Mouse (Mus musculus) intestine, embryonic 15.5 days (tissue): ENCODE results near the gene Ism2. TPM values are rescaled to one million over a fixed set of nuclear protein-coding genes. Genes with fewer than 3 reads are reported as not detected.
"Not testable (repeated sequence)": the region's sequence is repeated elsewhere in the genome, so short reads cannot be mapped to it uniquely, and the experiment has no call there.

Experiments
- ATAC-seq: fragments of 200-750 bp; cut with Nextera tagmentation; 2 replicates; pipeline ENCODE4 v1.8.0; 2017; ENCODE audit warnings: moderate TSS enrichment, moderate library complexity
- H3K27ac ChIP-seq: fragments of 300-500 bp; sonication (generic); 2 replicates; pipeline ENCODE4 v1.5.1; 2015; ENCODE audit warnings: mild to moderate bottlenecking, inconsistent platforms
- H3K27me3 ChIP-seq: fragments of 300-500 bp; sonication (generic); replicated peaks from 2 replicates; pipeline ENCODE4 v1.6.1; 2015; ENCODE audit warnings: inconsistent platforms
- H3K36me3 ChIP-seq: fragments of 300-500 bp; sonication (generic); 2 replicates; pipeline ENCODE4 v1.6.1; 2015; ENCODE audit warnings: inconsistent platforms
- H3K4me1 ChIP-seq: fragments of 300-500 bp; sonication (generic); replicated peaks from 2 replicates; pipeline ENCODE4 v1.6.1; 2015; ENCODE audit warnings: inconsistent platforms
- H3K4me2 ChIP-seq: fragments of 300-500 bp; sonication (generic); replicated peaks from 2 replicates; pipeline ENCODE4 v1.6.1; 2015; ENCODE audit warnings: mild to moderate bottlenecking, inconsistent platforms
- H3K4me3 ChIP-seq: fragments of 300-500 bp; sonication (generic); replicated peaks from 2 replicates; pipeline ENCODE4 v1.5.1; 2015; ENCODE audit warnings: inconsistent platforms
- H3K9ac ChIP-seq: fragments of 300-500 bp; sonication (generic); 2 replicates; pipeline ENCODE4 v1.6.1; 2015; ENCODE audit warnings: inconsistent platforms
- H3K9me3 ChIP-seq: fragments of 300-500 bp; sonication (generic); 2 replicates; pipeline ENCODE4 v1.6.1; 2016; ENCODE audit warnings: inconsistent platforms
- WGBS: fragments of 180-500 bp; shearing (Covaris S2); methylation state at CpG from one replicate; pipeline ENCODE4 v1.1.7; 2015; 5-methylcytosine and 5-hydroxymethylcytosine counted together
- polyA plus RNA-seq: library from polyadenylated mRNA; unstranded; fragments of >200 nt; fragmentation: Nextera tagmentation; extraction: Ambion mirVana; gene quantifications from 2 replicates; pipeline ENCODE4 v1.2.1, GENCODE M21; 2015

Gene Ism2
- polyA plus RNA-seq, 1 experiment from 2014 or later = 0.55 TPM

DNA sequence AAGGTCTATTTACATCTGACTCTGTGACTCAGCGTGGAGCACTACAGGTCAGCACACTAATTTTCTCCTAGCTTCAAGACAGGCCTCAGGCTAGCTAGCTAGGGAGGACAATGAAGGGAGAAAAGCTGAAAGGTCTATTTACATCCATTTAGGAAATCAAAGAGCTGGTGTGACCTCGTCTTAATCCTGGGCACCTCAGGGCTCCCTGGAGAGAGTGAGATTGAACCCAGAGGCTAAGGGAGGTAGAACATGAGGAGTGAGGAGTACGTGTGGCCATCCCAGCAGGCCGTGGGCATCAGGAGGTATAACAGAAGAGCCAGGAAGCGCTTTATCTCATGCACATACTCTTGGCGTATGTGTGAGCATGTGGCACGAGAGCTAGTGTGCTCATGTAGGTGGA, 15.8 kb downstream of the Ism2 start:
- 70% methylated on average over 7 of the region's 7 CpGs for WGBS
- no peak overlapping the region for H3K4me3 ChIP-seq
- H3K27ac ChIP-seq = no peak overlapping the region
- H3K27me3 ChIP-seq = no peaks in the 10 kb centered on the region
- peaks cover 10% of the 10 kb centered on the region for H3K4me1 ChIP-seq
- ATAC-seq = no peak
- no peaks in the 10 kb centered on the region for H3K9me3 ChIP-seq
- H3K36me3 ChIP-seq = no peaks in the 10 kb centered on the region
- no peak overlapping the region for H3K4me2 ChIP-seq
- H3K9ac ChIP-seq = no peak overlapping the region

DNA sequence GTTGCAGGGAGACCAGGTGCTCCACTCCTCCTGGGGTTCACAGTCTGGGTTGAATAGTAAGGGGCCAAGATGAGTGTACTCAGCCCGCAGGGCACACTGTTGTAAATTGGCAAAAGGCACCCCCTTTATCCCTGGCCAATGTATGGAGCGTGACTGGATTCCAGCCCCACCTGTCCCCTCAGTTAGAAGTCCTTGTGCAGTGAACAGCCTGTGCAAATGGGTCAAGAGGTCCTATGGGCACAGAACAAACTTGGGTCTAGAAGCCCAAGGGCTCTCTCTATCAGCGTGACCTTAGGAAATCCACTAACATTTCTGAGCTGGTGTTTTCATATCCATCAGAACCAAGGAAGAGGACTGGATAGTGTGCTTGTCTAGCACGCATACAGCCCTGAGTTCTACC, 16.8 kb downstream of the Ism2 start:
- Histone ChIP-seq H3K9me3 (no peaks in the 10 kb centered on the region), H3K36me3 (no peaks in the 10 kb centered on the region), H3K27ac (no peak overlapping the region), H3K9ac (no peak overlapping the region), H3K27me3 (no peaks in the 10 kb centered on the region), H3K4me2 (no peak overlapping the region), H3K4me1 (peaks cover 17% of the 10 kb centered on the region), H3K4me3 (no peak overlapping the region)
- 92% methylated on average over 4 of the region's 4 CpGs for WGBS
- ATAC-seq = no peak

- Histone ChIP-seq H3K27ac (no peak overlapping the region), H3K27me3 (no peaks in the 10 kb centered on the region), H3K4me3 (no peak overlapping the region), H3K4me1 (peaks cover 17% of the 10 kb centered on the region), H3K9ac (no peak overlapping the region), H3K9me3 (no peaks in the 10 kb centered on the region), H3K4me2 (no peak overlapping the region), H3K36me3 (no peaks in the 10 kb centered on the region)
- no peak for ATAC-seq
- WGBS = 61% methylated on average over 1 of the region's 1 CpGs
Measured at GRCm38 (mm10) chr12:87281766-87282165, 17.7 kb downstream of the Ism2 start.

DNA sequence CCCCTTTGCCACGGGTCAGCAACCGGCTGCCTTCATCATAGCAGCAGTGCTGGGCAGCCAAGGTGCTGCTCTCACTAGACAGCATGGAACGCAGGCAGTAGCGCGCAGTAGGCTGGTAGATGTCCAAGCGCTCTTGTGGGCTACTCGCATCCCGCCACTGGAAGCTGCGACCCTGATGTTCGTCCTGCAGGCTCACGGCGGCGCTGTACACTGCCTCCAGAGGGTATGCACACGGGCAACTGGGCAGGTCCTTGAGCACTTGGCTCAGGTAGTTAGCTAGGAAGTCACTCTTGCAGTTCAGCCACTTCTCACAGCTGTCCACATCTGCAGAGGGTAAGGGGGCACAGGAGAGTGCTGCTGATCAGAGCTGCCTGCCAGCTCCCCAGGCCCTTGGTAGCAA, 19.6 kb downstream of the Ism2 start:
- Histone ChIP-seq H3K9ac (no peak overlapping the region), H3K4me2 (0 out of 2 replicates have a peak overlapping the region, but pooled peaks have one; percentile 2), H3K4me1 (peaks cover 17% of the 10 kb centered on the region), H3K9me3 (no peaks in the 10 kb centered on the region), H3K4me3 (no peak overlapping the region), H3K27ac (no peak overlapping the region), H3K36me3 (peaks cover 2% of the 10 kb centered on the region; the same call in 1 of the 2 replicates), H3K27me3 (no peaks in the 10 kb centered on the region)
- WGBS = 51% methylated on average over 14 of the region's 14 CpGs
- peak; percentile 23; the same call in 1 of the 2 replicates for ATAC-seq

GRCm38 (mm10) chr12:87279350-87279749, 20.2 kb downstream of the Ism2 start:
- H3K27me3 ChIP-seq = no peaks in the 10 kb centered on the region

DNA sequence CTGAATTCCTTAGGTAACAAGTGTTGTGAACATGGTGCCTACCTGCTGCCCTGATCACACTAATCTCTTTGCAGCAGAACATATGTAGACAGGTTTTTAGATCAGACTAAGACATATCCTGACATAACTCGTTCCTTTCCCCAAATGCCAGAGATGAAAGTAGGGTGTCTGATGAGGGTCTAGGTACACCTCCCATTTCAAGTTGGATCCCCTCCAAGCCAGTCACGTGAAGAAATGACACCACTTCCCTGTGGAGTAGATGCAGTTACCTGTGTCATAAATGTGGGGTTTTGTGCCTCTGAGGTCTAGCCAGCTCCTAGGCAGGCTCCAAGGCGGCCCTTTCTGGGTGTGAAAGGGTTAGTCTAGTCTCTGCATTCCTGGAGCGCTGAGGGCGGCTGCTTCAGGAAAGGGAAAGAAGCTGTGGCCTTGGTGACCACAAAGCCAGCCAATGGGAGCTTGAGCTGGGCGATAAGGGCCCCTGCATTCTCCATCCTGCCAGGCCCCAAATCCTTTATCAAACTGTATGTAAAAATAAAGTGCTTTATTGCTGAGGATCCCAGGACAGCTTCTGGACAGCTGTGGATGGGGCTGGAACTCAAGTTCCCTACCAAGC, 21.3 kb downstream of the Ism2 start:
- Histone ChIP-seq H3K4me1 (peaks cover 17% of the 10 kb centered on the region), H3K36me3 (peaks cover 16% of the 10 kb centered on the region), H3K4me3 (no peak overlapping the region), H3K9me3 (no peaks in the 10 kb centered on the region), H3K27me3 (no peaks in the 10 kb centered on the region), H3K9ac (no peak overlapping the region), H3K27ac (no peak overlapping the region), H3K4me2 (peak overlapping the region; percentile 39)
- 11% methylated on average over 6 of the region's 6 CpGs for WGBS
- ATAC-seq = peak; percentile 76

More at GRCm38 (mm10) chr12:87279350-87279749, 20.2 kb downstream of the Ism2 start:
- H3K4me3 ChIP-seq = no peak overlapping the region
- H3K9ac ChIP-seq = no peak overlapping the region
- WGBS = 46% methylated on average over 3 of the region's 3 CpGs
- no peaks in the 10 kb centered on the region for H3K9me3 ChIP-seq
- peaks cover 17% of the 10 kb centered on the region for H3K4me1 ChIP-seq
- H3K4me2 ChIP-seq = 0 out of 2 replicates have a peak overlapping the region, but pooled peaks have one; percentile 2
- ATAC-seq = peak; percentile 73
- peaks cover 7% of the 10 kb centered on the region; the same call in 1 of the 2 replicates for H3K36me3 ChIP-seq
- H3K27ac ChIP-seq = no peak overlapping the region

- H3K4me3 ChIP-seq, H3K27me3 ChIP-seq, ATAC-seq, H3K4me2 ChIP-seq, H3K9ac ChIP-seq, H3K27ac ChIP-seq, H3K9me3 ChIP-seq: not testable (repeated sequence)
- 95% methylated on average over 4 of the region's 4 CpGs for WGBS
- peaks cover 17% of the 10 kb centered on the region for H3K4me1 ChIP-seq
- H3K36me3 ChIP-seq = peaks cover 26% of the 10 kb centered on the region
Measured at GRCm38 (mm10) chr12:87277251-87277650, 22.3 kb downstream of the Ism2 start.

DNA sequence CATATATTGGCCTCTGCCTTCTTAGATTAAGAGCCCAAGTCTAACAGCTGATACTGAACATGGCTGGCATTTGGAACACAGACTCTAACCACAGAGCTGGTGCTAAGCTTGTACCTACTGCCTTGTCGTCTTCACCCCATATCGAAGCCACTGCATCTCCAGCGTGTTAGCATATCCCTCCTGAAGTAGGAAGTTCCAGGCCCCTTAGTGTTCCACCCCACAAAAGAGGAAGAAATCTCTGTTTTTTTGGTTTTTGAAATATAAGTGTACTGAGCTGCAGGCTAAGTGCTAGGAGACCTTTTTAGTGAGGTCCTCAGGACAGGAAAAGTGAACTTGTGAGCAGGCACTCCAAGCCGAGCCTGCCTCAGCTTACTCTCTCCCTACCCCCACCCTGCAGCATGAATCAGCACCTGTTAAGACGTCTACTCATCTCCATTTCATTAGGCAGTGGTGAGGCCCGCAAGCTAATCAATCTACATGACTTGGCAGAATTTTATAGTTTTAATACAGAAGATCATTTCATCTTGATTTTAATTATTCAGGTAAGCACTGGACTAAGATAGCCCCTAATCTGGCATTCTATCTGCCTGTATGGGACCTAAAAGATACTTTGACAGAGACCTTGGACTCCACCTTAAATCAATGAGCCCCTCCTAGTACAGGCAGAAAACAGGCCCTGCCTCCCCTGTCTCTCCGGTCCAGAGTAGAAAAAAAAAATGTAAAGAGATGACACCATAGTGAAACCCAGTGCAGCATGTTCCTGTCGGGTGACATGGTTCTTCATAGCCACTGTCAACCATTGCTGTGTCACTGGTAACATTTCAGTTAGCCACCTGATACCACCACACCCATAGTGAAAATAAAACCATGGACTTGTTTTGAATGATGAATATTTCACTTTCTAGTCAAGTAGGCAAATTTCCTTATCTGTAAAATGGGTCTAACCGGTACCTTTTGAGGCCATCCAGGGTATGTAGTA, 24.4 kb downstream of the Ism2 start:
- no peak overlapping the region for H3K9ac ChIP-seq
- peaks cover 43% of the 10 kb centered on the region for H3K36me3 ChIP-seq
- WGBS = 82% methylated on average over 9 of the region's 9 CpGs

GRCm38 (mm10) chr12:87267682-87268081, 31.8 kb downstream of the Ism2 start:
- no peak overlapping the region for H3K9ac ChIP-seq
- H3K27me3 ChIP-seq = no peaks in the 10 kb centered on the region
- 22% methylated on average over 4 of the region's 4 CpGs for WGBS
- H3K4me3 ChIP-seq = peak overlapping the region; percentile 91
- peaks cover 9% of the 10 kb centered on the region for H3K4me1 ChIP-seq
- H3K4me2 ChIP-seq = peak overlapping the region; percentile 82
- H3K36me3 ChIP-seq = peaks cover 31% of the 10 kb centered on the region
- no peak for ATAC-seq
- no peaks in the 10 kb centered on the region for H3K9me3 ChIP-seq
- H3K27ac ChIP-seq = no peak overlapping the region

More for the DNA sequence above, 24.4 kb downstream of the Ism2 start:
- Histone ChIP-seq H3K27ac (no peak overlapping the region), H3K9me3 (no peaks in the 10 kb centered on the region), H3K4me3 (no peak overlapping the region), H3K4me1 (peaks cover 17% of the 10 kb centered on the region), H3K4me2 (no peak overlapping the region), H3K27me3 (no peaks in the 10 kb centered on the region)
- ATAC-seq = no peak

GRCm38 (mm10) chr12:87266827-87267603, 32.5 kb downstream of the Ism2 start:
- WGBS = under 1% methylated on average over 31 of the region's 31 CpGs
- H3K4me3 ChIP-seq = peak overlapping the region; percentile 91
- peak overlapping the region; percentile 92 for H3K27ac ChIP-seq
- H3K4me1 ChIP-seq = peaks cover 9% of the 10 kb centered on the region
- H3K4me2 ChIP-seq = peak overlapping the region; percentile 82
- peak overlapping the region; percentile 90 for H3K9ac ChIP-seq
- H3K9me3 ChIP-seq = no peaks in the 10 kb centered on the region
- peak; percentile 68 for ATAC-seq
- no peaks in the 10 kb centered on the region for H3K27me3 ChIP-seq
- H3K36me3 ChIP-seq = peaks cover 25% of the 10 kb centered on the region

DNA sequence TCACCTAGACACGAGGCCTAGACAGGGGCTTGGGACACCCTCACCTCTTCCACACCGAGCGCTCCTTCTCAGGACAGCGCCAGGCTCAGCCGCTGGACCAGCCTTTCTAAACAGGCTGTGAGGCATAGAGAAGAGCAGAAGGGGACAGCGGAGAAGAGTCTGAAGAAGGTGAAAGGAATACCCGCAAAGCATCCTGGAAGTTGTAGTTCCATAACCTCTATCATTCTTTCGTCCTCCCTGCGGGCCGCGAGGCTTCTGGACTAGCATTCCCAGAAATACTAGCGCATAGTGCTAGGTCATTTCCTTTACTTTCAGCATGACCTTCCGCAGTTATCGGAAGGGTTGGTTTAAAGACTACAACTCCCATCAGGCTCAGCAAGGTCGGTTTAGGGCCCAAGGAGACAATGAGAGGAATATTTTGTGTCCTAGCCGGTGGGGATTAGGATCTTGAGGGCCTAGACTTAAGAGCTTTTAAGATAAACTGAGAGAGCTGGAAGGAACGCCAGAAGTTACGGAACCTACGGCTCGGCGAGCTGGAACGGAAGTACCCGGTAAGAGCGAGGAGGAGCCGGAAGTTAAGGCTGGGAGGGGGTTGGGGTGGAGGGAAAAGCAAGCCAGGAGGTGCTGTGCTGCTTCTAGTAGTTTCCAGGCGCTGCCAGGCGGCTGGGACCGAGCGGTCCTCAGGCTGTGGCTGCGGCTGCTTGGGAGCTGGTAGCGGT, 33.2 kb downstream of the Ism2 start, which contains the start of the genes Vipas39 and Ahsa1:
Vipas39 (minus strand) TSS at position 149 of the 719 bp plus-strand sequence.
Ahsa1 (plus strand) TSS at position 372 of the 719 bp plus-strand sequence.
- Histone ChIP-seq H3K4me2 (peak within 1 kb of the TSS; percentile 82), H3K9me3 (no peaks in the 10 kb centered on the region), H3K4me1 (peaks cover 9% of the 10 kb centered on the region), H3K27ac (peak within 1 kb of the TSS; percentile 92), H3K27me3 (no peaks in the 10 kb centered on the region), H3K36me3 (peaks cover 19% of the 10 kb centered on the region), H3K9ac (peak within 1 kb of the TSS; percentile 90), H3K4me3 (peak within 1 kb of the TSS; percentile 91)
- peak; percentile 98 for ATAC-seq
- WGBS = under 1% methylated on average over 31 of the region's 31 CpGs
